Mouse (Mus musculus) embryonic facial prominence, embryonic 15.5 days (tissue): ENCODE results near the gene Tnfsf13b. TPM values are rescaled to one million over a fixed set of nuclear protein-coding genes. Genes with fewer than 3 reads are reported as not detected.

Source experiments
- ATAC-seq: fragments of 200-750 bp; cut with Nextera tagmentation; 2 replicates; pipeline ENCODE4 v1.8.0; 2017; ENCODE audit warnings: low read depth, moderate TSS enrichment; ENCODE audit not compliant: insufficient number of reproducible peaks, low FRiP score, low TSS enrichment
- H3K27ac ChIP-seq: fragments of 300-500 bp; sonication (generic); replicated peaks from 2 replicates; pipeline ENCODE4 v1.5.1; 2015; ENCODE audit warnings: mild to moderate bottlenecking, inconsistent platforms
- H3K27me3 ChIP-seq: fragments of 300-500 bp; sonication (generic); 2 replicates; pipeline ENCODE4 v1.6.1; 2015; ENCODE audit warnings: inconsistent platforms
- H3K36me3 ChIP-seq: fragments of 300-500 bp; sonication (generic); 2 replicates; pipeline ENCODE4 v1.6.1; 2015; ENCODE audit warnings: mild to moderate bottlenecking, inconsistent platforms
- H3K4me1 ChIP-seq: fragments of 300-500 bp; sonication (generic); 2 replicates; pipeline ENCODE4 v1.6.1; 2015; ENCODE audit warnings: inconsistent platforms
- H3K4me2 ChIP-seq: fragments of 300-500 bp; sonication (generic); replicated peaks from 2 replicates; pipeline ENCODE4 v1.6.1; 2015; ENCODE audit warnings: mild to moderate bottlenecking, inconsistent platforms
- H3K4me3 ChIP-seq: fragments of 300-500 bp; sonication (generic); replicated peaks from 2 replicates; pipeline ENCODE4 v1.5.1; 2015; ENCODE audit warnings: mild to moderate bottlenecking, inconsistent platforms
- H3K9ac ChIP-seq: fragments of 300-500 bp; sonication (generic); 2 replicates; pipeline ENCODE4 v1.6.1; 2015; ENCODE audit warnings: inconsistent platforms
- H3K9me3 ChIP-seq: fragments of 300-500 bp; sonication (generic); replicated peaks from 2 replicates; pipeline ENCODE4 v1.6.1; 2016; ENCODE audit warnings: inconsistent platforms
- WGBS: fragments of 180-500 bp; shearing (Covaris S2); methylation state at CpG from one replicate; pipeline ENCODE4 v1.1.7; 2015; 5-methylcytosine and 5-hydroxymethylcytosine counted together
- polyA plus RNA-seq: library from polyadenylated mRNA; unstranded; fragments of >200 nt; fragmentation: Nextera tagmentation; extraction: Ambion mirVana; gene quantifications from 2 replicates; pipeline ENCODE4 v1.2.1, GENCODE M21; 2015

Gene Tnfsf13b
- polyA plus RNA-seq, 1 experiment from 2014 or later: not detected

- H3K4me3 ChIP-seq: no peak overlapping the region
- H3K4me1 ChIP-seq: peaks cover 24% of the 10 kb centered on the region
- peaks cover 9% of the 10 kb centered on the region; the same call in 1 of the 2 replicates for H3K36me3 ChIP-seq
- no peak overlapping the region for H3K9ac ChIP-seq
- no peak overlapping the region for H3K4me2 ChIP-seq
- H3K27me3 ChIP-seq: no peaks in the 10 kb centered on the region
- no peaks in the 10 kb centered on the region for H3K9me3 ChIP-seq
- no peak overlapping the region for H3K27ac ChIP-seq
- no peak for ATAC-seq
Observed at GRCm38 (mm10) chr8:9980188-9980587, 26.1 kb upstream of the Tnfsf13b start.

GRCm38 (mm10) chr8:10004115-10004514 lies 2.2 kb upstream of the Tnfsf13b start:
- Histone ChIP-seq H3K27ac (no peak overlapping the region), H3K9ac (no peak overlapping the region), H3K4me2 (no peak overlapping the region), H3K9me3 (no peaks in the 10 kb centered on the region), H3K27me3 (peaks cover 12% of the 10 kb centered on the region), H3K36me3 (no peaks in the 10 kb centered on the region), H3K4me3 (no peak overlapping the region), H3K4me1 (peaks cover 9% of the 10 kb centered on the region)
- no peak for ATAC-seq
- 71% methylated on average over 7 of the region's 7 CpGs for WGBS

- WGBS: 4% methylated on average over 29 of the region's 29 CpGs
- Histone ChIP-seq H3K36me3 (no peaks in the 10 kb centered on the region), H3K4me1 (peaks cover 9% of the 10 kb centered on the region), H3K4me2 (peak overlapping the region; percentile 53), H3K4me3 (peak overlapping the region; percentile 34), H3K27me3 (peaks cover 12% of the 10 kb centered on the region), H3K9me3 (no peaks in the 10 kb centered on the region), H3K27ac (no peak overlapping the region), H3K9ac (no peak overlapping the region)
- peak; percentile 39; the same call in 1 of the 2 replicates for ATAC-seq
Observed at GRCm38 (mm10) chr8:10006986-10007659, 856 bp downstream of the Tnfsf13b start.

- Histone ChIP-seq H3K9me3 (no peaks in the 10 kb centered on the region), H3K27ac (no peak overlapping the region), H3K9ac (no peak overlapping the region), H3K27me3 (peaks cover 12% of the 10 kb centered on the region), H3K4me1 (peaks cover 9% of the 10 kb centered on the region), H3K4me2 (peak overlapping the region; percentile 53), H3K36me3 (no peaks in the 10 kb centered on the region), H3K4me3 (peak overlapping the region; percentile 34)
- ATAC-seq: no peak
- 37% methylated on average over 6 of the region's 6 CpGs for WGBS
Observed at GRCm38 (mm10) chr8:10007660-10008028, 1.4 kb downstream of the Tnfsf13b start.

GRCm38 (mm10) chr8:10016252-10016651 lies 10.0 kb downstream of the Tnfsf13b start:
- Histone ChIP-seq H3K9me3 (no peaks in the 10 kb centered on the region), H3K36me3 (no peaks in the 10 kb centered on the region), H3K27ac (no peak overlapping the region), H3K9ac (no peak overlapping the region), H3K4me1 (no peaks in the 10 kb centered on the region), H3K4me2 (no peak overlapping the region), H3K27me3 (no peaks in the 10 kb centered on the region), H3K4me3 (no peak overlapping the region)
- no peak for ATAC-seq
- 73% methylated on average over 1 of the region's 1 CpGs for WGBS

GRCm38 (mm10) chr8:10017231-10017630 lies 11.0 kb downstream of the Tnfsf13b start:
- ATAC-seq: no peak
- no peaks in the 10 kb centered on the region for H3K9me3 ChIP-seq
- H3K4me2 ChIP-seq: no peak overlapping the region
- H3K27ac ChIP-seq: no peak overlapping the region
- no peaks in the 10 kb centered on the region for H3K36me3 ChIP-seq
- no peaks in the 10 kb centered on the region for H3K4me1 ChIP-seq
- H3K27me3 ChIP-seq: no peaks in the 10 kb centered on the region
- H3K4me3 ChIP-seq: no peak overlapping the region
- WGBS: 71% methylated on average over 3 of the region's 3 CpGs
- no peak overlapping the region for H3K9ac ChIP-seq

- 80% methylated on average over 8 of the region's 8 CpGs for WGBS
- H3K4me2 ChIP-seq: no peak overlapping the region
- H3K27ac ChIP-seq: no peak overlapping the region
- H3K4me1 ChIP-seq: no peaks in the 10 kb centered on the region
- H3K9me3 ChIP-seq: no peaks in the 10 kb centered on the region
- H3K27me3 ChIP-seq: no peaks in the 10 kb centered on the region
- H3K9ac ChIP-seq: no peak overlapping the region
- H3K4me3 ChIP-seq: no peak overlapping the region
- no peaks in the 10 kb centered on the region for H3K36me3 ChIP-seq
- no peak for ATAC-seq
Observed at GRCm38 (mm10) chr8:10030320-10031060, 24.2 kb downstream of the Tnfsf13b start.

- H3K9me3 ChIP-seq: no peaks in the 10 kb centered on the region
- H3K4me2 ChIP-seq: no peak overlapping the region
- H3K36me3 ChIP-seq: no peaks in the 10 kb centered on the region
- no peak overlapping the region for H3K9ac ChIP-seq
- no peak overlapping the region for H3K27ac ChIP-seq
- no peak overlapping the region for H3K4me3 ChIP-seq
- H3K27me3 ChIP-seq: no peaks in the 10 kb centered on the region
- H3K4me1 ChIP-seq: no peaks in the 10 kb centered on the region
- no peak for ATAC-seq
- 76% methylated on average over 9 of the region's 9 CpGs for WGBS
Observed at GRCm38 (mm10) chr8:10031177-10031576, 24.9 kb downstream of the Tnfsf13b start.

- H3K9ac ChIP-seq: no peak overlapping the region
- no peak overlapping the region for H3K4me3 ChIP-seq
- ATAC-seq: no peak
- no peaks in the 10 kb centered on the region for H3K27me3 ChIP-seq
- no peaks in the 10 kb centered on the region for H3K9me3 ChIP-seq
- H3K4me1 ChIP-seq: no peaks in the 10 kb centered on the region
- no peak overlapping the region for H3K4me2 ChIP-seq
- H3K27ac ChIP-seq: no peak overlapping the region
- 55% methylated on average over 3 of the region's 3 CpGs for WGBS
- no peaks in the 10 kb centered on the region for H3K36me3 ChIP-seq
Observed at GRCm38 (mm10) chr8:10040866-10041265, 34.6 kb downstream of the Tnfsf13b start.

GRCm38 (mm10) chr8:10043842-10044510 lies 37.7 kb downstream of the Tnfsf13b start:
- no peak overlapping the region for H3K4me3 ChIP-seq
- H3K9me3 ChIP-seq: no peaks in the 10 kb centered on the region
- H3K4me2 ChIP-seq: no peak overlapping the region
- H3K36me3 ChIP-seq: no peaks in the 10 kb centered on the region
- H3K27me3 ChIP-seq: 0 out of 2 replicates have a peak, but pooled peaks cover 3% of the 10 kb centered on the region
- H3K27ac ChIP-seq: no peak overlapping the region
- H3K4me1 ChIP-seq: no peaks in the 10 kb centered on the region
- 54% methylated on average over 13 of the region's 13 CpGs for WGBS
- ATAC-seq: no peak
- no peak overlapping the region for H3K9ac ChIP-seq

- Histone ChIP-seq H3K4me3 (no peak overlapping the region), H3K9ac (no peak overlapping the region), H3K36me3 (no peaks in the 10 kb centered on the region), H3K27me3 (peaks cover 3% of the 10 kb centered on the region; the same call in 1 of the 2 replicates), H3K27ac (no peak overlapping the region), H3K4me2 (no peak overlapping the region), H3K9me3 (no peaks in the 10 kb centered on the region), H3K4me1 (no peaks in the 10 kb centered on the region)
- WGBS: 67% methylated on average over 1 of the region's 1 CpGs
- ATAC-seq: no peak
Observed at GRCm38 (mm10) chr8:10045743-10046142, 39.5 kb downstream of the Tnfsf13b start.
